Mouse (Mus musculus): Measurements from ENCODE around the gene Grifin. TPM values are rescaled to one million over a fixed set of nuclear protein-coding genes. Genes with fewer than 3 reads are reported as not detected.

Gene Grifin
- total and polyA plus RNA-seq, 2 experiments from 2014 or later = 0.25 TPM; not detected in 1

DNA sequence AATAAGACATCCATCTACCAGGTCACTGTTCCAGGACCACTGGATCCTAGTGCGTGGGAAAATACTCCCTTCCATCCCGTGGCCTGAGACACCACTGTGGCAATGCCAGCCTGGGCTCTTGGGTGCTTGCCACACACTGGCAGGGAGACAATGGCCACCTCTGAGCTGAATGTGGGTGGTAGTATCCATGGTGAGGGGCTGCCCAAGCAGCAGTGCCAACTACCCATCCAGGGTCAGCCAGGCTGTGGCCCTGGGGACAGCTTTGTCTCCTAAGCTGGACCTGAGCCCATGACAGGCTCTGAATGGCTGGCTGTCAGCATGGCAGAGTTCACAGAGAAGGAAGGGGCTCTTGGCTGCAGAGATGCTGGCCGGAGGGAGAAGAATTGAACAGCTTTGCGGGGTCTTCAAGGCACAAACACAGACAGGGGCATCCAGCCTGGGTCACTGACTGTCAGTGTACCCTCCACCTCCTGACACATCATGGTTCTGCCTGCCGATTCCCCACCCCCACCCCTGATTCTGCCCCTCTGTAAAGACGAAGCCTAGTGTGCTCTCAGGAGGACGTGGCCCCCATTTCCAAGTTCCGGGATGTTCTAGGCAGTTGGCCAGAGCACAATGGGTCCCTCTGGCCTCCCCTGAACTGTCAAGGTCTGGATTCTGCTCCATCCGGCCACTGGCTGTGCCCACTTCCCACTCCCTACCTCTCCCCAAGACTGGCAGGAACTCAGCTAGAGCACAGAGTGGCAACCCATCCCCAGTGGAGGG, 21.9 kb downstream of the Grifin start:
- Histone ChIP-seq H3K36me3 (ENCODE audit: insufficient read depth, low read length) (no peaks in the 10 kb centered on the region), H3K27ac (peak overlapping the region; percentile 68), H3K4me3 (ENCODE audit: low read length) (no peak overlapping the region), H3K9ac (replicated peaks; ENCODE audit: low read length) (no peak overlapping the region), H3K4me2 (ENCODE audit: low read depth, low read length) (no peak overlapping the region), H3K4me1 (ENCODE audit: insufficient read depth, low read length) (no peaks in the 10 kb centered on the region), H3K27me3 (ENCODE audit: insufficient read depth, low read length) (no peaks in the 10 kb centered on the region), H3K9me3 (ENCODE audit: low read length) (no peaks in the 10 kb centered on the region)
- peak; percentile 89 for DNase-seq (ENCODE audit: low spot score)
- no peak for TF ChIP-seq CTCF (IDR thresholded peaks at IDR 0.05; ENCODE audit: low read depth)
- ATAC-seq = peak; percentile 96
- WGBS = 36% methylated on average over 9 of the region's 9 CpGs

DNA sequence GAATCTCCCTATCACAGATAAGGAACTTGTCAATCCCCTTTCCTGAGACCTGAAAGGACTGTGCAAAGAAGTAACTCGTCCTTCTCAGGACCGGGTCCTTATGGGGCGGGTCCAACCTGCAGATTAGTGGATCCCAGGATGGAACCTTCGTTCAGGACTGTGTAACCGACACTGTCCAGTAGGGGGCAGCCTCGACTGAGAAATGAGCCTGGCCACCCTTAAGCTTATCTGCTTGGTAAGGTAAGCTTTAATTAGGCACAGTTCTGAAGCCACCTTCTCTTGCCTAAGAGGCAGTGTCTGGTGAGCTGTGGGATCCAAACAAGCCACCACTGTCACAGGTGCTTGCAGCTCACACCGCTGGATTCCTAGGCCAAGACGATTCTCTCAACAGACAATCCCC, 24.8 kb downstream of the Grifin start:
- WGBS = 12% methylated on average over 8 of the region's 8 CpGs
- ATAC-seq = peak; percentile 22; the same call in 1 of the 2 replicates
- Histone ChIP-seq H3K4me3 (ENCODE audit: low read length) (no peak overlapping the region), H3K27ac (no peak overlapping the region), H3K27me3 (ENCODE audit: insufficient read depth, low read length) (no peaks in the 10 kb centered on the region), H3K36me3 (ENCODE audit: insufficient read depth, low read length) (no peaks in the 10 kb centered on the region), H3K4me1 (ENCODE audit: insufficient read depth, low read length) (no peaks in the 10 kb centered on the region), H3K9me3 (ENCODE audit: low read length) (no peaks in the 10 kb centered on the region), H3K4me2 (ENCODE audit: low read depth, low read length) (no peak overlapping the region), H3K9ac (replicated peaks; ENCODE audit: low read length) (no peak overlapping the region)
- peak; percentile 81 for DNase-seq (ENCODE audit: low spot score)
- peak; percentile 94 for TF ChIP-seq CTCF (IDR thresholded peaks at IDR 0.05; ENCODE audit: low read depth)

DNA sequence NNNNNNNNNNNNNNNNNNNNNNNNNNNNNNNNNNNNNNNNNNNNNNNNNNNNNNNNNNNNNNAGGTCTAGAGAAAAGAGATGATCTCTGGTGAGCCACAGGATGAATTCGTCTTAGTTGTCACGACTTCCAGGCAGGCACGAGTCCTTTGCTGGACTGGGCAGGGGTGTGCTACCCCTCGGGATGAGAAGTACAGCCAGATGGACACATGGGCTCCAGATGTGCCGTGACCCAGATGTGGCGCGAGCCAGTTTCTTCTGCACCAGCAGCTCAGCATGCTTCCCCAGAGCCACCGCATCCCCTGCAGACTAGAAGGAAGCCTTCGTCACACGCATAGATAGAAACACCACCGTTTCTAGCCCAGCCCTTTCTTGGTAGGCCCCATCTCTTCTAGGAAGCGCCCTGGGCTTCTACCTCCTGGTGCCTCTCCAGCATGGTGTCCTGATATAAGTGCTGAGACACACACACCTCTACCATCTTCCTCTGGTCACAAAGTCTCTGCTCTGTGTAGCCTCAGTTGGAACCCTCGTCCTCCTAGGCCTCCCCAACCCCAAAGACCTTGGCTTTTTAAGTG, 26.7 kb downstream of the Grifin start:
- WGBS = 71% methylated on average over 13 of the region's 13 CpGs
- H3K4me3 ChIP-seq (ENCODE audit: low read length) = no peak overlapping the region
- H3K9me3 ChIP-seq (ENCODE audit: low read length) = no peaks in the 10 kb centered on the region
- no peak overlapping the region for H3K27ac ChIP-seq
- no peak overlapping the region for H3K4me2 ChIP-seq (ENCODE audit: low read depth, low read length)
- TF ChIP-seq CTCF (IDR thresholded peaks at IDR 0.05; ENCODE audit: low read depth) = no peak
- DNase-seq (ENCODE audit: low spot score) (no peak), ATAC-seq (no peak)
- H3K4me1 ChIP-seq (ENCODE audit: insufficient read depth, low read length) = no peaks in the 10 kb centered on the region
- no peaks in the 10 kb centered on the region for H3K27me3 ChIP-seq (ENCODE audit: insufficient read depth, low read length)
- no peaks in the 10 kb centered on the region for H3K36me3 ChIP-seq (ENCODE audit: insufficient read depth, low read length)
- no peak overlapping the region for H3K9ac ChIP-seq (replicated peaks; ENCODE audit: low read length)

DNA sequence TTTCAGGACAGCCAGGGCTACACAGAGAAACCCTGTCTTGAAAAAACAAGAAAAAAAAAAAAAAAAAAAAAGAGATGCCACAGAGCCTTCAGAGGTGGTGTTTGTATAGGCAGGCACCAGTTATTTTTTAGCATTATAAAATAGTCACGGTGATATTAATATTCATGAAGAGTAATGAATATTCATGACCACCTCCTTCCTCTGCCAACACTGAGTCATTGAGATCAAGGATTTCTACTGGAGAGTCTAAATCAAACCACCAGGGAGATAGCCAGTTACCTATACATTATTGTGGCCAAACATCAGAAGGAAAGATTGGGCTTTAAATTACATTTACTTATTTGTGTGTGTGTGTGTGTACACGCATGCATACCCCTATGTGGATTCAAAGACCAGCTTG, 38.1 kb downstream of the Grifin start:
- H3K9ac ChIP-seq (replicated peaks; ENCODE audit: low read length) = no peak overlapping the region
- no peak for DNase-seq (ENCODE audit: low spot score)
- H3K4me2 ChIP-seq (ENCODE audit: low read depth, low read length) = no peak overlapping the region
- ATAC-seq = no peak
- no peaks in the 10 kb centered on the region for H3K27me3 ChIP-seq (ENCODE audit: insufficient read depth, low read length)
- no peak overlapping the region for H3K4me3 ChIP-seq (ENCODE audit: low read length)
- no peak for TF ChIP-seq CTCF (IDR thresholded peaks at IDR 0.05; ENCODE audit: low read depth)
- no peaks in the 10 kb centered on the region for H3K9me3 ChIP-seq (ENCODE audit: low read length)
- peaks cover 15% of the 10 kb centered on the region for H3K36me3 ChIP-seq (ENCODE audit: insufficient read depth, low read length)
- 50% methylated on average over 2 of the region's 2 CpGs for WGBS
- H3K4me1 ChIP-seq (ENCODE audit: insufficient read depth, low read length) = no peaks in the 10 kb centered on the region
- H3K27ac ChIP-seq = no peak overlapping the region

DNA sequence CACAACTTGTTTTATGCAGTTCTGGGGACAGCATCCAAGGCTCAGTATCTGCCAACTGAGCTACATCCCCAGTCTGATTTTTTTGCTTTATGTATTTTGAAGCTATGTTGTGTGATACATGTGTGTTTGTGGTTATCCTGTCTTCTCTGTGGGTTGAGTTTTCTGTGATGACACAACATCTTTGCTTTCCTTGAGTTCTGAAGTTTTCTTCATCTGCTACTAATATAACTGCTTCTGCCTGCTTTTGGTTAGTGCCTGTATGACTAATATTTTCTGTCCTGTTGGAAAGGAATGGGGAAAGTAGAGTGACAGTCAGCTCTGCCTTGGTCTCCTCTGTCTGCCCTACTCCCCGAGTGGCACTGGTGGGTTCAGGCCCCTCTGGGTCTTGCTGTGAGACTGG, 43.7 kb downstream of the Grifin start:
- Histone ChIP-seq H3K27me3 (ENCODE audit: insufficient read depth, low read length) (no peaks in the 10 kb centered on the region), H3K4me2 (ENCODE audit: low read depth, low read length) (no peak overlapping the region), H3K4me1 (ENCODE audit: insufficient read depth, low read length) (no peaks in the 10 kb centered on the region), H3K27ac (no peak overlapping the region), H3K4me3 (ENCODE audit: low read length) (no peak overlapping the region), H3K36me3 (ENCODE audit: insufficient read depth, low read length) (peaks cover 7% of the 10 kb centered on the region), H3K9ac (replicated peaks; ENCODE audit: low read length) (no peak overlapping the region), H3K9me3 (ENCODE audit: low read length) (no peaks in the 10 kb centered on the region)
- DNase-seq (ENCODE audit: low spot score) (no peak), ATAC-seq (no peak)
- WGBS = 78% methylated on average over 1 of the region's 1 CpGs
- no peak for TF ChIP-seq CTCF (IDR thresholded peaks at IDR 0.05; ENCODE audit: low read depth)

DNA sequence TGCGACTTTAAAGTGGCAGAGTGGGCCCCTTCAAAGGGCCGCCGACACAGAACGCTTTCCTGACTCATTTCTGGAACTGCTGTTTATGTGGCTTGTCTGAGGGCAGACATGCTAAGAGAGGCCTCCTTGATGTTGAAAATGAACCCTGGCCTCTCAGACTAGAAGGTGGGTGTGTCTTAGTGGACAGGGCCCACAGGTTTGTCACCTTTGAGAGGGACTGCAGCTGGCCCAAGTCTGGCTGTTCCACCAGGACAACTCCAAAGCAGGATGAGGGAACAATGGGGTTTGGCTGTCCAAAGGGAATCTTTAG, 47.0 kb downstream of the Grifin start:
- no peaks in the 10 kb centered on the region for H3K4me1 ChIP-seq (ENCODE audit: insufficient read depth, low read length)
- no peak overlapping the region for H3K9ac ChIP-seq (replicated peaks; ENCODE audit: low read length)
- H3K4me3 ChIP-seq (ENCODE audit: low read length) = no peak overlapping the region
- DNase-seq (ENCODE audit: low spot score) (no peak), ATAC-seq (no peak)
- no peak for TF ChIP-seq CTCF (IDR thresholded peaks at IDR 0.05; ENCODE audit: low read depth)
- no peaks in the 10 kb centered on the region for H3K9me3 ChIP-seq (ENCODE audit: low read length)
- no peak overlapping the region for H3K27ac ChIP-seq
- no peaks in the 10 kb centered on the region for H3K36me3 ChIP-seq (ENCODE audit: insufficient read depth, low read length)
- H3K27me3 ChIP-seq (ENCODE audit: insufficient read depth, low read length) = no peaks in the 10 kb centered on the region
- WGBS = 86% methylated on average over 4 of the region's 4 CpGs
- no peak overlapping the region for H3K4me2 ChIP-seq (ENCODE audit: low read depth, low read length)

All from hindbrain, postnatal 0 days (tissue).